In the genomic region with DNA sequence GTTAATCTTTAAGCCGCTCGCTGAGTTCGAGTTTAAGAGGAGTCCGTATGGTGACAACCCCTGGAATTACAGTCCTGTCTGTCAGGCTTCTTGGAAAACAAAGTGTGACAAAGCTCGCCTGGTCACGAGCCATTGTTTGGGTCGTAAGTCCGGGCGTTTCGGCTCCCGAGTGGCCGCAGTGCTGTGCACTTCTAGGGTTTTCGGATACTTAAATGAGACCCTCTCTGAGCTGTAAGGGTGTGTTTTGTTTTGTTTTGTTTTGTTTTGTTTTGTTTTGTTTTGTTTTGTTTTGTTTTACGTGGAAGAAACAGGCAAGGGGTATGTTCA, we compare ENCODE assay signal across 9 mouse cellular contexts. TPM values are rescaled to one million over a fixed set of nuclear protein-coding genes. Genes with fewer than 3 reads are reported as not detected.
DNase-seq lines count a peak whose midpoint lies in the region; ATAC-seq and TF ChIP-seq lines count a peak whose summit lies in the region.
"Had no signal": no experiment of that assay in that cellular context is flagged by ENCODE, and none has a peak within 500 bp of the region (broad histone marks: within the 10 kb centered on the region; RNA-seq: fewer than 3 reads in every experiment).

No protein-coding gene starts in this region.

- peak overlapping the region; percentile 66 for H3K4me3 ChIP-seq in kidney, embryonic 16.5 days (ENCODE audit: low read length)
- peak overlapping the region; percentile 86 for H3K4me3 ChIP-seq in embryonic facial prominence, embryonic 14.5 days (ENCODE audit: low read depth, low read length)
- peak overlapping the region; percentile 84 for H3K4me3 ChIP-seq in intestine, embryonic 15.5 days (replicated peaks)
- peak overlapping the region; percentile 68 for H3K4me3 ChIP-seq in midbrain, postnatal 0 days (ENCODE audit: low read depth, low read length)

- no peak for TF ChIP-seq CTCF in midbrain, postnatal 0 days (IDR thresholded peaks at IDR 0.05)

- no peaks in the 10 kb centered on the region for H3K36me3 ChIP-seq in kidney, embryonic 16.5 days (ENCODE audit: insufficient read depth, low read length)
- no peaks in the 10 kb centered on the region for H3K36me3 ChIP-seq in embryonic facial prominence, embryonic 14.5 days (ENCODE audit: control insufficient read depth, insufficient read depth, low read length)
- H3K36me3 ChIP-seq in intestine, embryonic 15.5 days, result no peaks in the 10 kb centered on the region
- no peaks in the 10 kb centered on the region for H3K36me3 ChIP-seq in midbrain, postnatal 0 days (ENCODE audit: insufficient read depth, low read length)

- peaks cover 29% of the 10 kb centered on the region for H3K4me1 ChIP-seq in kidney, embryonic 16.5 days (ENCODE audit: insufficient read depth, low read length)
- H3K4me1 ChIP-seq in embryonic facial prominence, embryonic 14.5 days (ENCODE audit: control insufficient read depth, insufficient read depth, low read length), result peaks cover 23% of the 10 kb centered on the region
- H3K4me1 ChIP-seq in intestine, embryonic 15.5 days (replicated peaks), result peaks cover 6% of the 10 kb centered on the region; the same call in 1 of the 2 replicates
- no peaks in the 10 kb centered on the region; the same call in 1 of the 2 replicates for H3K4me1 ChIP-seq in midbrain, postnatal 0 days (ENCODE audit: insufficient read depth, low read length)

- no peak for ATAC-seq in kidney, embryonic 16.5 days (ENCODE audit: low FRiP score, low TSS enrichment)
- peak; percentile 10 for ATAC-seq in embryonic facial prominence, embryonic 14.5 days (ENCODE audit: low read depth)
- no peak for ATAC-seq in intestine, embryonic 15.5 days
- ATAC-seq in midbrain, postnatal 0 days (ENCODE audit: low FRiP score), result no peak

- peak overlapping the region; percentile 83 for H3K9ac ChIP-seq in kidney, embryonic 16.5 days (replicated peaks; ENCODE audit: low read length)
- H3K9ac ChIP-seq in embryonic facial prominence, embryonic 14.5 days (ENCODE audit: low read depth, low read length), result peak overlapping the region; percentile 88
- H3K9ac ChIP-seq in intestine, embryonic 15.5 days, result peak overlapping the region; percentile 81
- H3K9ac ChIP-seq in midbrain, postnatal 0 days (replicated peaks; ENCODE audit: low read length, poor library complexity, severe bottlenecking), result no peak overlapping the region

- 0% methylated on average over 14 of the region's 14 CpGs for WGBS in kidney, embryonic 16.5 days
- under 1% methylated on average over 14 of the region's 14 CpGs for WGBS in embryonic facial prominence, embryonic 14.5 days
- 1% methylated on average over 14 of the region's 14 CpGs for WGBS in intestine, embryonic 15.5 days
- WGBS in midbrain, postnatal 0 days, result 2% methylated on average over 14 of the region's 14 CpGs

- H3K27me3 ChIP-seq in kidney, embryonic 16.5 days (ENCODE audit: insufficient read depth, low read length), result no peaks in the 10 kb centered on the region
- no peaks in the 10 kb centered on the region for H3K27me3 ChIP-seq in embryonic facial prominence, embryonic 14.5 days (replicated peaks; ENCODE audit: control insufficient read depth, insufficient read depth, low read length)
- H3K27me3 ChIP-seq in intestine, embryonic 15.5 days (replicated peaks), result no peaks in the 10 kb centered on the region
- no peaks in the 10 kb centered on the region for H3K27me3 ChIP-seq in midbrain, postnatal 0 days (ENCODE audit: insufficient read depth, low read length)
- H3K27me3 ChIP-seq: Patski had no signal

- no peak for DNase-seq in kidney, postnatal 36 days
- DNase-seq in embryonic facial prominence, embryonic 14.5 days (ENCODE audit: low spot score), result no peak
- DNase-seq in midbrain, postnatal 0 days (ENCODE audit: low spot score), result no peak
- DNase-seq in layer of hippocampus, postnatal 36 days, result no peak
- no peak for DNase-seq in right cerebral cortex, postnatal 25 days
- no peak for DNase-seq in left cerebral cortex, adult 11 months (ENCODE audit: low spot score)

- H3K9me3 ChIP-seq in kidney, embryonic 16.5 days (ENCODE audit: low read length), result no peaks in the 10 kb centered on the region
- no peaks in the 10 kb centered on the region for H3K9me3 ChIP-seq in embryonic facial prominence, embryonic 14.5 days (ENCODE audit: control insufficient read depth, low read length)
- H3K9me3 ChIP-seq in intestine, embryonic 15.5 days, result no peaks in the 10 kb centered on the region
- no peaks in the 10 kb centered on the region for H3K9me3 ChIP-seq in midbrain, postnatal 0 days (ENCODE audit: low read length)

- peak overlapping the region; percentile 62 for H3K4me2 ChIP-seq in kidney, embryonic 16.5 days (replicated peaks; ENCODE audit: low read depth, low read length)
- peak overlapping the region; percentile 75 for H3K4me2 ChIP-seq in embryonic facial prominence, embryonic 14.5 days (ENCODE audit: low read depth, low read length)
- H3K4me2 ChIP-seq in intestine, embryonic 15.5 days (replicated peaks), result peak overlapping the region; percentile 88
- peak overlapping the region; percentile 96 for H3K4me2 ChIP-seq in midbrain, postnatal 0 days (ENCODE audit: low read depth, low read length, poor library complexity, severe bottlenecking)

- peak overlapping the region; percentile 98 for H3K27ac ChIP-seq in kidney, embryonic 16.5 days (ENCODE audit: low read length)
- H3K27ac ChIP-seq in embryonic facial prominence, embryonic 14.5 days (replicated peaks; ENCODE audit: low read depth, low read length), result peak overlapping the region; percentile 94
- H3K27ac ChIP-seq in intestine, embryonic 15.5 days, result peak overlapping the region; percentile 98
- H3K27ac ChIP-seq in midbrain, postnatal 0 days (ENCODE audit: low read depth, low read length), result peak overlapping the region; percentile 62

RNA-seq across cellular contexts. Expression of a gene that starts 0.6 kb away (rescaled TPM):
- polyA plus RNA-seq in kidney, embryonic 16.5 days (2015; fragmentation: Nextera tagmentation; extraction: Ambion mirVana), result 3.1 and 3.9 TPM in 2 replicates
- 6.2 and 7.0 TPM in 2 replicates for polyA plus RNA-seq in embryonic facial prominence, embryonic 14.5 days (2014; fragmentation: Nextera tagmentation; extraction: Ambion mirVana)
- polyA plus RNA-seq in intestine, embryonic 15.5 days (2015; fragmentation: Nextera tagmentation; extraction: Ambion mirVana), result 5.7 TPM in 2 replicates
- total RNA-seq in midbrain, postnatal 0 days (2014; rRNA removed), result 47.4 and 64.1 TPM in 2 replicates
- polyA plus RNA-seq in midbrain, postnatal 0 days (2015; fragmentation: Nextera tagmentation; extraction: Ambion mirVana), result 4.0 and 5.0 TPM in 2 replicates
- total RNA-seq in layer of hippocampus, postnatal 36 days (2021), result 10 to 100 TPM; 79.8 to 81.5 TPM
